Mouse (Mus musculus): ENCODE results near the gene Ikbip. TPM values are rescaled to one million over a fixed set of nuclear protein-coding genes. Genes with fewer than 3 reads are reported as not detected.
A peak's percentile ranks its signal among the peaks of the same experiment; 100 is the strongest.

The Ikbip gene
- total and polyA plus RNA-seq, 3 experiments: 9.9 to 12.3 TPM; not detected in 1

GRCm38 (mm10) chr10:91092812-91093211 lies 10.1 kb downstream of the Ikbip start:
- Histone ChIP-seq H3K4me3 (ENCODE audit: control insufficient read depth in 1 of 2, insufficient read depth in 1 of 2, low read depth in 2 of 2, low read length in 2 of 2) (no peak overlapping the region), H3K4me1 (ENCODE audit: control insufficient read depth in 1 of 2, insufficient read depth in 2 of 2, low read length in 2 of 2) (no peaks in the 10 kb centered on the region; a peak in 1 of 4 replicates), H3K36me3 (ENCODE audit: control insufficient read depth in 1 of 2, insufficient read depth in 2 of 2, low read length in 2 of 2) (peaks cover 0 to 1% of the 10 kb centered on the region in 2 experiments; a peak in 1 of 4 replicates), H3K9me3 (replicated peaks; ENCODE audit: insufficient read depth, low read length) (no peaks in the 10 kb centered on the region), H3K27ac (ENCODE audit: control insufficient read depth, low read depth, low read length) (no peak overlapping the region), H3K27me3 (ENCODE audit: control insufficient read depth in 1 of 2, insufficient read depth in 2 of 2, low read length in 2 of 2) (no peaks in the 10 kb centered on the region), H3K79me2 (ENCODE audit: control insufficient read depth, insufficient read depth, low read length, poor library complexity) (no peaks in the 10 kb centered on the region), H3K9ac (ENCODE audit: control insufficient read depth, low read depth, low read length, poor library complexity, severe bottlenecking) (no peak overlapping the region)
- DNase-seq (ENCODE audit: low read depth, low spot score): no peak
- TF ChIP-seq ELF1 (IDR thresholded peaks at IDR 0.05; ENCODE audit: low read depth, low read length) (no peak), MAX (IDR thresholded peaks at IDR 0.05; ENCODE audit: low read length) (no peak), NELFE (IDR thresholded peaks at IDR 0.05; ENCODE audit: low read depth, low read length) (no peak), USF1 (IDR thresholded peaks at IDR 0.05; ENCODE audit: low read depth, low read length) (no peak), MAZ (IDR thresholded peaks at IDR 0.05; ENCODE audit: low read depth, low read length) (no peak), MYB (IDR thresholded peaks at IDR 0.05; ENCODE audit: low read depth, low read length) (no peak), CHD2 (IDR thresholded peaks at IDR 0.05; ENCODE audit: low read length) (no peak), E2F4 (IDR thresholded peaks at IDR 0.05; ENCODE audit: borderline replicate concordance, low read depth, low read length) (no peak), ZNF384 (IDR thresholded peaks at IDR 0.05; ENCODE audit: low read depth, low read length) (no peak), MAFK (IDR thresholded peaks at IDR 0.05; ENCODE audit: borderline replicate concordance, low read depth, low read length) (no peak), UBTF (IDR thresholded peaks at IDR 0.05; ENCODE audit: borderline replicate concordance, insufficient read depth, low read depth, low read length) (no peak), USF2 (IDR thresholded peaks at IDR 0.05; ENCODE audit: borderline replicate concordance in 1 of 2, insufficient read depth in 1 of 2, low read depth in 1 of 2, low read length in 2 of 2) (no peak), ZKSCAN1 (IDR thresholded peaks at IDR 0.05; ENCODE audit: low read depth, low read length) (no peak), JUND (IDR thresholded peaks at IDR 0.05; ENCODE audit: low read depth, low read length) (no peak), ZMIZ1 (IDR thresholded peaks at IDR 0.05; ENCODE audit: low read depth, low read length) (no peak)

- no peak overlapping the region for H3K9ac ChIP-seq (ENCODE audit: control insufficient read depth, low read depth, low read length, poor library complexity, severe bottlenecking)
- no peaks in the 10 kb centered on the region for H3K9me3 ChIP-seq (replicated peaks; ENCODE audit: insufficient read depth, low read length)
- H3K27ac ChIP-seq (ENCODE audit: control insufficient read depth, low read depth, low read length): no peak overlapping the region
- no peak for DNase-seq (ENCODE audit: low read depth, low spot score)
- no peak overlapping the region for H3K4me3 ChIP-seq (ENCODE audit: control insufficient read depth in 1 of 2, insufficient read depth in 1 of 2, low read depth in 2 of 2, low read length in 2 of 2)
- H3K79me2 ChIP-seq (ENCODE audit: control insufficient read depth, insufficient read depth, low read length, poor library complexity): no peaks in the 10 kb centered on the region
- no peaks in the 10 kb centered on the region; a peak in 1 of 4 replicates for H3K4me1 ChIP-seq (ENCODE audit: control insufficient read depth in 1 of 2, insufficient read depth in 2 of 2, low read length in 2 of 2)
- H3K27me3 ChIP-seq (ENCODE audit: control insufficient read depth in 1 of 2, insufficient read depth in 2 of 2, low read length in 2 of 2): no peaks in the 10 kb centered on the region
- H3K36me3 ChIP-seq (ENCODE audit: control insufficient read depth in 1 of 2, insufficient read depth in 2 of 2, low read length in 2 of 2): peaks cover 0 to 1% of the 10 kb centered on the region in 2 experiments; a peak in 1 of 4 replicates
- TF ChIP-seq ZKSCAN1 (IDR thresholded peaks at IDR 0.05; ENCODE audit: low read depth, low read length): no peak
- no peak for TF ChIP-seq RAD21 (IDR thresholded peaks at IDR 0.05; ENCODE audit: low read depth, low read length)
- peak; percentile 47; the same call in 1 of the 2 replicates for TF ChIP-seq ZNF384 (IDR thresholded peaks at IDR 0.05; ENCODE audit: low read depth, low read length)
- no peak for TF ChIP-seq MAX (IDR thresholded peaks at IDR 0.05; ENCODE audit: low read length)
- no peak for TF ChIP-seq JUND (IDR thresholded peaks at IDR 0.05; ENCODE audit: low read depth, low read length)
These were observed 11.7 kb downstream of the Ikbip start for GRCm38 (mm10) chr10:91094251-91095104.
